Mouse (Mus musculus) E14TG2a.4 (cell line): ENCODE data around the gene Zfp948.

Experiments used
- CTCF ChIP-seq: conservative IDR thresholded peaks from 2 replicates; pipeline ENCODE4 v1.5.1; 2014; ENCODE audit warnings: low read length
- NANOG ChIP-seq: IDR thresholded peaks from 2 replicates; pipeline ENCODE4 v1.6.1; 2014; ENCODE audit warnings: borderline replicate concordance, low read length, mixed read lengths

DNA sequence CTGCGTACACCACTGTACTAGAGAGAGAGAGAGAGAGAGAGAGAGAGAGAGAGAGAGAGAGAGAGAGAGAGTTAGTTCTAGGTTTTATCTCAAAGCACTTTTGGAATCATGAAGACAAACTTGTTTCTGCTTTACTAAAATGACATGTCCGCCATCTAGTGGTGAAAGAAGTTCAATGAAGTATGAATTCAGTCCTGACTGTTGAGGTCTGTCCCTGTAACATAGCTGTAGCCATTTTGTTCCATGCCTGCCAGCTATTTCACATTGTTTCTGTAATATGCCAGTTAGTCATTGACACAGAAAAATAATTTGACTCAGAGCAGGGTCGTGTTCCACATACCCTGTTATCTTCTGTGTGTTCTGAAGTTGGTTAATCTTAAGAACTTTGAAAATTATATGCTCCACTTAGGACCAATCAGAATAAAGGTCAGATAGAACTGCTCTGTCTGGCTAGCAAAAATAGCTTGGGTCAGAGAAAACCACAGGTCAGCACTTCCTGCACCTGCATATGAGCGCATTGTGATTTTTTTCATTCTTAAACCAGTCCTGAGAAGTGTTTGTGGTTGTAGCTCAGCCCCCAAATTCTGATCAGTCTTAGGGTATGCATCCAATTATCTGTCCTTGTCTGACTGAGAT is 32.2 kb upstream of the Zfp948 start:
- TF ChIP-seq CTCF = peak; percentile 43
- no peak for TF ChIP-seq NANOG
